Mouse (Mus musculus) spleen, adult 2 months (tissue): ENCODE measurements around the gene Mogat1. TPM values are rescaled to one million over a fixed set of nuclear protein-coding genes. Genes with fewer than 3 reads are reported as not detected.

Source experiments
- DNase-seq, 2 experiments: peaks; one replicate each; pipeline versions ENCODE4 v3.0.0 to v3.0.0-alpha.2; 2012 to 2021; ENCODE audit warnings: low spot score in 2 of 2, low read depth in 1 of 2
- H3K27ac ChIP-seq: fragments of 200-500 bp; 2 replicates; pipeline ENCODE4 v1.5.1; 2012; ENCODE audit warnings: low read length, inconsistent platforms; ENCODE audit not compliant: insufficient read depth
- H3K27me3 ChIP-seq: fragments of 200-500 bp; 2 replicates; pipeline ENCODE4 v1.6.1; 2012; ENCODE audit warnings: mild to moderate bottlenecking, moderate library complexity, low read length, inconsistent platforms; ENCODE audit not compliant: control insufficient read depth, insufficient read depth
- H3K36me3 ChIP-seq: fragments of 200-500 bp; 2 replicates; pipeline ENCODE4 v1.6.1; 2012; ENCODE audit warnings: mild to moderate bottlenecking, low read length, inconsistent platforms; ENCODE audit not compliant: control insufficient read depth, insufficient read depth
- H3K4me1 ChIP-seq: fragments of 200-500 bp; 2 replicates; pipeline ENCODE4 v1.6.1; 2011; ENCODE audit warnings: inconsistent platforms; ENCODE audit not compliant: control insufficient read depth, insufficient read depth, insufficient read length
- H3K4me3 ChIP-seq: fragments of 200-500 bp; 2 replicates; pipeline ENCODE4 v1.5.1; 2011; ENCODE audit warnings: mild to moderate bottlenecking, inconsistent platforms; ENCODE audit not compliant: insufficient read depth, insufficient read length; ENCODE audit errors: extremely low read depth
- CTCF ChIP-seq: fragments of 200-500 bp; IDR thresholded peaks from 2 replicates; pipeline ENCODE4 v1.5.1; 2011; ENCODE audit warnings: mild to moderate bottlenecking, inconsistent platforms; ENCODE audit not compliant: insufficient read depth, insufficient read length, insufficient replicate concordance; ENCODE audit errors: extremely low read depth
- POLR2A ChIP-seq: fragments of 200-500 bp; IDR thresholded peaks from 2 replicates; pipeline ENCODE4 v1.6.1; 2011; ENCODE audit warnings: low read depth, low read length, inconsistent platforms
- WGBS: fragments of 180-500 bp; shearing (Covaris S2); methylation state at CpG from one replicate; pipeline ENCODE4 v1.1.7; 2018; 5-methylcytosine and 5-hydroxymethylcytosine counted together
- polyA plus RNA-seq: library from polyadenylated mRNA; depleted of rRNA; stranded (reverse); fragments of >200 nt; gene quantifications from 2 replicates; pipeline ENCODE4 v1.2.3, GENCODE M21; 2012

The Mogat1 gene
- polyA plus RNA-seq, 1 experiment: 0.88 TPM

DNA sequence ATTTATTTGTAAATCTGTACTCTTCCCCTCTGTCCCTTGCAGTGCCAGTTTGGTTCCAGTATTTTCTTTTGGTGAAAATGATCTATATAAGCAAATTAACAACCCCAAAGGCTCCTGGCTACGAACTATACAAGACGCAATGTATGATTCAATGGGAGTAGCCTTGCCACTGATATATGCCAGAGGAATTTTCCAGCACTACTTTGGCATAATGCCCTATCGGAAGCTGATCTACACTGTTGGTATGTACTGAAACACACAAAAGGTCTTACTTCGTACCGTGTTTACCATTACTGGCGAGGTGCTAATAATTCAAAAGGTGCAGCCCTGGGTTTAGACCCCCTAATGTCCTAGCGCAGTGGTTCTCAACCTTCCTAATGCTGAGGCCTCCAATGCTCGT, 18.2 kb downstream of the Mogat1 start:
- Histone ChIP-seq H3K4me1 (no peaks in the 10 kb centered on the region), H3K27ac (no peak overlapping the region), H3K36me3 (no peaks in the 10 kb centered on the region), H3K27me3 (no peaks in the 10 kb centered on the region), H3K4me3 (no peak overlapping the region)
- WGBS: 90% methylated on average over 8 of the region's 8 CpGs
- DNase-seq: no peak
- no peak for TF ChIP-seq POLR2A
- no peak for TF ChIP-seq CTCF

DNA sequence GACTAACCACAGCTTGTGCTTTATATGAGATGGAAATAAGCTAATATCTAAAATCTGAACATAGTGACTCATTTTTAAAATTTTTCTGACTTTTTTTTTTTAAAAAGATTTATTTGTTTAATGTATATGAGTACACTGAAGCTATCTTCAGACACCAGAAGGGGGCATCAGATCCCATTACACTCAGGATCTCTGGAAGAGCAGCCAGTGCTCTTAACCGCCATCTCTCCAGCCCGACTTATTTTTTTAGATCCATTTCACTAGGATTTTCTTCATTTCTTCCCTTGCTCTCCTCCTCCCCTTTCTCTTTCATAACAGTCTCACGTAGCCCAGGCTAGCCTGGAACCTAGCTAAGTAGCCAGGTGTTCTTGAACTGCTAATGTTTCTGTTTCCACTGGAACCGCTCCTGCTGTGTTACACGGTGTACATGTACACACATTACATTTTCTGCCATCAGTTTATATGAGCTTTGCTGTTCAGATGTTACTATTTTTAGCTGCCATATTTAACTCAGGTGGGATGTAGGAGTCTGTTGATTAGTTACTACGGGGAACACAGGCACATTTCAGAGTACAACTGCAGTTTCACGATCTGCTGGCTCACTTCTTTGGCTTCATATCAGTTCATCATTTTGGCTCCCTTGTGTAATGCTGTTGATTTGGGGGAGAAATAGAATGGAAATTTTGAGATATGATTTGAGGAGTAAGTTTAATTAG, 19.9 kb downstream of the Mogat1 start:
- TF ChIP-seq POLR2A: no peak
- no peak for TF ChIP-seq CTCF
- Histone ChIP-seq H3K36me3 (no peaks in the 10 kb centered on the region), H3K27ac (no peak overlapping the region), H3K27me3 (no peaks in the 10 kb centered on the region), H3K4me1 (no peaks in the 10 kb centered on the region), H3K4me3 (no peak overlapping the region)
- no peak for DNase-seq
- 80% methylated on average over 7 of the region's 7 CpGs for WGBS

- Histone ChIP-seq H3K27me3 (no peaks in the 10 kb centered on the region), H3K36me3 (no peaks in the 10 kb centered on the region), H3K27ac (no peak overlapping the region), H3K4me1 (no peaks in the 10 kb centered on the region), H3K4me3 (no peak overlapping the region)
- TF ChIP-seq CTCF (no peak), POLR2A (no peak)
- no peak for DNase-seq
- 88% methylated on average over 15 of the region's 15 CpGs for WGBS
Observed at GRCm38 (mm10) chr1:78532184-78532800, 21.5 kb downstream of the Mogat1 start.

DNA sequence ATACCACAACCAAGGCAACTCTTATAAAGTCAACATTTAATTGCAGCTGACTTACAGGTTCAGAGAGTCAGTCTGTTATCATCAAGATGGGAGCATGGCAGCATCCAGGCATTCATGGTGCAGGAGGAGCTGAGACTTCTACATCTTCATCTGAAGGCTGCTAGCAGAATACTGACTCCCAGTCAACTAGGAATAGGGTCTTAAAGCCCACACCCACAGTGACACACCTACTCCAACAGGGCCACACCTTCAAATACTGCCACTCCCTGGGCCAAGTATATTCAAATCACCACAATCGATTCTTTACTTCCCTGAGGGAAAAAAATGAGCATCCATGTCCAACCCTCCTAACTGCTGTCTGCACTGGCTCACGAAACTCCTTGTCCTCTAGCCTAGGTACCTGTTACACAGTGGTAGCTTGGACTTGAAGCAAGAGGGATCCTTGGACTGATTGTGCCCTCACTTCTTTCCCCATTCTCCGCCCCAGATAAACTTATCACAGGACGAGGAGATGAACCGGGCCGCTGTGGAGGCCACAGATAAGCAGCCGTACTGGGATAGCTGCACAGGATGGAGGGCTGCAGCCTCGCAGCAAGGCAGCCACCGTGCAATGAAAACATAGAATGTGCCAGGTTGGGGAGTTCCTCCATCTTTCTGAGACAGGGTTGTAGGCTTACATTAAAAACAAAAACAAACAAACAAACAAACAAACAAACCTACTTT, 23.8 kb downstream of the Mogat1 start:
- Histone ChIP-seq H3K27me3 (no peaks in the 10 kb centered on the region), H3K36me3 (no peaks in the 10 kb centered on the region), H3K27ac (no peak overlapping the region), H3K4me1 (no peaks in the 10 kb centered on the region; the same call in 1 of the 2 replicates), H3K4me3 (no peak overlapping the region)
- WGBS: 88% methylated on average over 9 of the region's 9 CpGs
- no peak for DNase-seq
- TF ChIP-seq POLR2A (no peak), CTCF (no peak)

GRCm38 (mm10) chr1:78536310-78537164, 25.7 kb downstream of the Mogat1 start:
- peak; percentile 60 to 73 for DNase-seq
- TF ChIP-seq CTCF (peak; percentile 72; the same call in 1 of the 2 replicates), POLR2A (no peak)
- no peaks in the 10 kb centered on the region for H3K27me3 ChIP-seq
- H3K4me1 ChIP-seq: no peaks in the 10 kb centered on the region; the same call in 1 of the 2 replicates
- H3K27ac ChIP-seq: no peak overlapping the region
- no peak overlapping the region for H3K4me3 ChIP-seq
- no peaks in the 10 kb centered on the region for H3K36me3 ChIP-seq
- whole genome bisulfite sequencing: 28% methylated on average over 19 of the region's 19 CpGs

DNA sequence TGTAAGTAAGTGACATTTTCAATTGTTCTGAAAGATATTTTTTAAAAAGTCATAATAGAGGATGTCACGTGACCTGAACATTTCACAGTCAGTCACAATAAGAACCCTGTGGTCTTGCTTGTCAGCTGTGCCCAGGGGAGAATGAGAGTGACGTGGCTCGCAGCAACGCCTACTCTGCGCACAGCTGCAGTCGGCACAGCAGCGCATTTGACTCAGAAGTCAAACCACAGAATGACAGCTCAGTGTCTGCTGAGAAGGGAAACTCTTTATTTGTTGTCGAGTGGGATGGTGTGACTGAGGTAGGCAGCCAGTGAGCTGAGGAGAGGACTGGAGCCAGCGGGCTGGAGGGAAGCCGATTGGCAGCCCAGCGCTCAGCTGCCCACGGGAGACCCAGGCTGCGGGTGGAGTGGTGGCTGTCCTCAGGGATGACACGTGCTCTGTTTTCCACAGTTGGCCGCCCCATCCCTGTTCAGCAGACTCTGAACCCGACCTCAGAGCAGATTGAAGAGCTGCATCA, 26.8 kb downstream of the Mogat1 start:
- 3% methylated on average over 16 of the region's 16 CpGs for WGBS

More for the DNA sequence above, 26.8 kb downstream of the Mogat1 start:
- DNase-seq: peak; percentile 62 to 92
- H3K4me1 ChIP-seq: no peaks in the 10 kb centered on the region; the same call in 1 of the 2 replicates
- H3K36me3 ChIP-seq: no peaks in the 10 kb centered on the region
- no peak for TF ChIP-seq POLR2A
- no peak for TF ChIP-seq CTCF
- H3K27ac ChIP-seq: peak overlapping the region; percentile 60; the same call in 1 of the 2 replicates
- peak overlapping the region; percentile 45 for H3K4me3 ChIP-seq
- no peaks in the 10 kb centered on the region for H3K27me3 ChIP-seq
